Mouse (Mus musculus): ENCODE results near the gene Nfib. TPM values are rescaled to one million over a fixed set of nuclear protein-coding genes. Genes with fewer than 3 reads are reported as not detected.

Nfib gene
- total and polyA plus RNA-seq, 3 experiments: not detected

- TF ChIP-seq E2F4 (IDR thresholded peaks at IDR 0.05; ENCODE audit: borderline replicate concordance, low read depth, low read length): no peak
- TF ChIP-seq SIN3A (IDR thresholded peaks at IDR 0.05; ENCODE audit: low read length): no peak
- no peak for TF ChIP-seq UBTF (IDR thresholded peaks at IDR 0.05; ENCODE audit: borderline replicate concordance, insufficient read depth, low read depth, low read length)
These were observed 91.7 kb downstream of the Nfib start (continued) for GRCm38 (mm10) chr4:82613606-82614465.

DNA sequence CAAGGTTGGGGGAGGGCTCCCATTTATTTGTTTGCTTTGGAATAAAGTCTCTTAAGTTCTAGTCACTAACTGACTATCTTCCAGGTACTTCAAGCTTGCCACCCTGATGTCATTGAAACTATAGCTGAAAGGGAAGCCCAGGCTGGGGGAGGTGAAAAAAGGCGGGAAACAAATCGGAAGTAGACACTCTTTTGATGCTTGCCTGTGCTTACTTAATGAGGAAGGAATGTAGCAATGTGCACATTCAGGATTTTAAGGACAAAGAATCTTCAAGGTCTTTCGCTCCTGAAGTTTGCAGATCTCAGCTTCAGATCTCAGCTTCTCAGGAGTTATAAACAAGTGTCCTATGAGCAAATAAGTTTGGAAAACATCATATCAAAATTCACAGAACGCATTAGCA, 95.9 kb downstream of the Nfib start:
- Histone ChIP-seq H3K4me1 (ENCODE audit: control insufficient read depth in 1 of 2, insufficient read depth in 2 of 2, low read length in 2 of 2) (no peaks in the 10 kb centered on the region), H3K27me3 (ENCODE audit: control insufficient read depth in 1 of 2, insufficient read depth in 2 of 2, low read length in 2 of 2) (no peaks in the 10 kb centered on the region), H3K4me3 (ENCODE audit: control insufficient read depth in 1 of 2, insufficient read depth in 1 of 2, low read depth in 2 of 2, low read length in 2 of 2) (no peak overlapping the region), H3K27ac (ENCODE audit: control insufficient read depth, low read depth, low read length) (no peak overlapping the region), H3K79me2 (ENCODE audit: control insufficient read depth, insufficient read depth, low read length, poor library complexity) (no peaks in the 10 kb centered on the region), H3K9ac (ENCODE audit: control insufficient read depth, low read depth, low read length, poor library complexity, severe bottlenecking) (no peak overlapping the region), H3K9me3 (replicated peaks; ENCODE audit: insufficient read depth, low read length) (no peaks in the 10 kb centered on the region), H3K36me3 (ENCODE audit: control insufficient read depth in 1 of 2, insufficient read depth in 2 of 2, low read length in 2 of 2) (no peaks in the 10 kb centered on the region)
- no peak for DNase-seq (ENCODE audit: low read depth, low spot score)
- TF ChIP-seq KAT2A (conservative IDR thresholded peaks at IDR 0.05; ENCODE audit: low read depth, low read length) (no peak), RCOR1 (IDR thresholded peaks at IDR 0.05; ENCODE audit: low read depth, low read length) (no peak)

GRCm38 (mm10) chr4:82608768-82609610, 96.6 kb downstream of the Nfib start:
- DNase-seq (ENCODE audit: low read depth, low spot score): no peak
- Histone ChIP-seq H3K9me3 (replicated peaks; ENCODE audit: insufficient read depth, low read length) (no peaks in the 10 kb centered on the region), H3K27ac (ENCODE audit: control insufficient read depth, low read depth, low read length) (no peak overlapping the region), H3K4me1 (ENCODE audit: control insufficient read depth in 1 of 2, insufficient read depth in 2 of 2, low read length in 2 of 2) (no peaks in the 10 kb centered on the region), H3K4me3 (ENCODE audit: control insufficient read depth in 1 of 2, insufficient read depth in 1 of 2, low read depth in 2 of 2, low read length in 2 of 2) (no peak overlapping the region), H3K79me2 (ENCODE audit: control insufficient read depth, insufficient read depth, low read length, poor library complexity) (no peaks in the 10 kb centered on the region), H3K27me3 (ENCODE audit: control insufficient read depth in 1 of 2, insufficient read depth in 2 of 2, low read length in 2 of 2) (no peaks in the 10 kb centered on the region), H3K36me3 (ENCODE audit: control insufficient read depth in 1 of 2, insufficient read depth in 2 of 2, low read length in 2 of 2) (no peaks in the 10 kb centered on the region), H3K9ac (ENCODE audit: control insufficient read depth, low read depth, low read length, poor library complexity, severe bottlenecking) (no peak overlapping the region)
- no peak for TF ChIP-seq EP300 (IDR thresholded peaks at IDR 0.05; ENCODE audit: low read depth in 1 of 2, low read length in 2 of 2)
- TF ChIP-seq JUND (IDR thresholded peaks at IDR 0.05; ENCODE audit: low read depth, low read length): no peak
- no peak for TF ChIP-seq BHLHE40 (IDR thresholded peaks at IDR 0.05; ENCODE audit: borderline replicate concordance, low read depth, low read length)
- TF ChIP-seq KAT2A (conservative IDR thresholded peaks at IDR 0.05; ENCODE audit: low read depth, low read length): no peak
- TF ChIP-seq ZNF384 (IDR thresholded peaks at IDR 0.05; ENCODE audit: low read depth, low read length): no peak
- no peak for TF ChIP-seq SMC3 (IDR thresholded peaks at IDR 0.05; ENCODE audit: low read depth, low read length)
- no peak for TF ChIP-seq TAL1 (IDR thresholded peaks at IDR 0.05; ENCODE audit: low read length)
- TF ChIP-seq USF1 (IDR thresholded peaks at IDR 0.05; ENCODE audit: low read depth, low read length): no peak
- no peak for TF ChIP-seq RCOR1 (IDR thresholded peaks at IDR 0.05; ENCODE audit: low read depth, low read length)
- TF ChIP-seq GABPA (IDR thresholded peaks at IDR 0.05; ENCODE audit: low read depth, low read length): no peak
- no peak for TF ChIP-seq CTCF (IDR thresholded peaks at IDR 0.05 in 2 of 3, conservative IDR thresholded peaks at IDR 0.05 in 1 of 3; ENCODE audit: control insufficient read depth in 1 of 3, insufficient read depth in 1 of 3, low read depth in 2 of 3, low read length in 3 of 3, poor library complexity in 1 of 3, severe bottlenecking in 1 of 3)
- TF ChIP-seq ZMIZ1 (IDR thresholded peaks at IDR 0.05; ENCODE audit: low read depth, low read length): no peak
- TF ChIP-seq NELFE (IDR thresholded peaks at IDR 0.05; ENCODE audit: low read depth, low read length): no peak
- TF ChIP-seq GATA1 (IDR thresholded peaks at IDR 0.05; ENCODE audit: low read depth, low read length): no peak
- no peak for TF ChIP-seq MAFK (IDR thresholded peaks at IDR 0.05; ENCODE audit: borderline replicate concordance, low read depth, low read length)
- no peak for TF ChIP-seq CHD1 (IDR thresholded peaks at IDR 0.05; ENCODE audit: low read depth, low read length)
